Mouse (Mus musculus) heart, embryonic 16.5 days (tissue): ENCODE measurements around the gene Best1. TPM values are rescaled to one million over a fixed set of nuclear protein-coding genes. Genes with fewer than 3 reads are reported as not detected.

Experiments
- ATAC-seq: fragments of 200-750 bp; cut with Nextera tagmentation; replicated peaks from 2 replicates; pipeline ENCODE4 v1.8.0; 2017; ENCODE audit warnings: moderate number of reproducible peaks; ENCODE audit not compliant: insufficient read depth, low FRiP score; ENCODE audit errors: extremely low read depth
- H3K27ac ChIP-seq: fragments of 300-500 bp; sonication (generic); 2 replicates; pipeline ENCODE4 v1.5.1; 2014; ENCODE audit warnings: mild to moderate bottlenecking, low read length, control low read depth, moderate library complexity
- H3K27me3 ChIP-seq: fragments of 300-500 bp; sonication (generic); 2 replicates; pipeline ENCODE4 v1.6.1; 2014; ENCODE audit warnings: low read length, mixed read lengths; ENCODE audit not compliant: control insufficient read depth, insufficient read depth
- H3K36me3 ChIP-seq: fragments of 300-500 bp; sonication (generic); 2 replicates; pipeline ENCODE4 v1.6.1; 2014; ENCODE audit not compliant: control insufficient read depth, insufficient read depth
- H3K4me1 ChIP-seq: fragments of 300-500 bp; sonication (generic); 2 replicates; pipeline ENCODE4 v1.6.1; 2014; ENCODE audit warnings: low read length, mixed read lengths; ENCODE audit not compliant: control insufficient read depth, insufficient read depth
- H3K4me2 ChIP-seq: fragments of 300-500 bp; sonication (generic); 2 replicates; pipeline ENCODE4 v1.6.1; 2014; ENCODE audit warnings: low read depth, mild to moderate bottlenecking, control low read depth, low read length
- H3K4me3 ChIP-seq: fragments of 300-500 bp; sonication (generic); 2 replicates; pipeline ENCODE4 v1.5.1; 2014; ENCODE audit warnings: mild to moderate bottlenecking, control low read depth, low read length
- H3K9ac ChIP-seq: fragments of 300-500 bp; sonication (generic); 2 replicates; pipeline ENCODE4 v1.6.1; 2014; ENCODE audit warnings: low read length, control low read depth
- H3K9me3 ChIP-seq: fragments of 300-500 bp; sonication (generic); replicated peaks from 2 replicates; pipeline ENCODE4 v1.6.1; 2016; ENCODE audit warnings: low read length; ENCODE audit not compliant: control insufficient read depth
- WGBS: fragments of 180-500 bp; shearing (Covaris S2); extraction: QIAGEN DNeasy Blood & Tissue Kit; methylation state at CpG from one replicate; pipeline ENCODE4 v1.1.7; 2014; 5-methylcytosine and 5-hydroxymethylcytosine counted together
- polyA plus RNA-seq: library from polyadenylated mRNA; unstranded; fragments of >200 nt; fragmentation: Nextera tagmentation; extraction: Ambion mirVana; gene quantifications from 2 replicates; pipeline ENCODE4 v1.2.1, GENCODE M21; 2015

The Best1 gene
- polyA plus RNA-seq, 1 experiment from 2014 or later: 0.28 TPM

GRCm38 (mm10) chr19:9964205-9964916, 37.1 kb downstream of the Best1 start:
- no peak overlapping the region for H3K27ac ChIP-seq
- H3K9me3 ChIP-seq: no peaks in the 10 kb centered on the region
- 21% methylated on average over 7 of the region's 7 CpGs for WGBS
- H3K4me1 ChIP-seq: 0 out of 2 replicates have a peak, but pooled peaks cover 3% of the 10 kb centered on the region
- H3K9ac ChIP-seq: no peak overlapping the region
- no peak for ATAC-seq
- H3K4me2 ChIP-seq: peak overlapping the region; percentile 40
- no peaks in the 10 kb centered on the region for H3K27me3 ChIP-seq
- H3K36me3 ChIP-seq: no peaks in the 10 kb centered on the region
- H3K4me3 ChIP-seq: 0 out of 2 replicates have a peak overlapping the region, but pooled peaks have one; percentile 9

GRCm38 (mm10) chr19:9960769-9961168, 40.7 kb downstream of the Best1 start:
- WGBS: 71% methylated on average over 5 of the region's 5 CpGs
- 0 out of 2 replicates have a peak, but pooled peaks cover 3% of the 10 kb centered on the region for H3K4me1 ChIP-seq

GRCm38 (mm10) chr19:9957965-9958364, 43.5 kb downstream of the Best1 start:
- H3K4me3 ChIP-seq: no peak overlapping the region
- no peaks in the 10 kb centered on the region for H3K9me3 ChIP-seq
- H3K27me3 ChIP-seq: no peaks in the 10 kb centered on the region
- no peak overlapping the region for H3K4me2 ChIP-seq
- WGBS: 76% methylated on average over 5 of the region's 5 CpGs
- no peak overlapping the region for H3K27ac ChIP-seq
- ATAC-seq: no peak
- peaks cover 15% of the 10 kb centered on the region for H3K4me1 ChIP-seq
- H3K9ac ChIP-seq: no peak overlapping the region
- H3K36me3 ChIP-seq: no peaks in the 10 kb centered on the region

More at GRCm38 (mm10) chr19:9960769-9961168, 40.7 kb downstream of the Best1 start:
- H3K4me2 ChIP-seq: no peak overlapping the region
- H3K4me3 ChIP-seq: no peak overlapping the region
- no peaks in the 10 kb centered on the region for H3K9me3 ChIP-seq
- no peak for ATAC-seq
- no peak overlapping the region for H3K9ac ChIP-seq
- no peaks in the 10 kb centered on the region for H3K27me3 ChIP-seq
- H3K27ac ChIP-seq: no peak overlapping the region
- H3K36me3 ChIP-seq: no peaks in the 10 kb centered on the region

- H3K27ac ChIP-seq: no peak overlapping the region
- 62% methylated on average over 4 of the region's 4 CpGs for WGBS
Measured at GRCm38 (mm10) chr19:9956624-9957388, 44.6 kb downstream of the Best1 start.

GRCm38 (mm10) chr19:9955438-9955837, 46.0 kb downstream of the Best1 start:
- H3K27ac ChIP-seq: peak overlapping the region; percentile 79
- no peaks in the 10 kb centered on the region for H3K36me3 ChIP-seq
- ATAC-seq: no peak
- peak overlapping the region; percentile 5; the same call in 1 of the 2 replicates for H3K4me2 ChIP-seq
- H3K4me3 ChIP-seq: no peak overlapping the region
- 73% methylated on average over 1 of the region's 1 CpGs for WGBS
- H3K9ac ChIP-seq: peak overlapping the region; percentile 27; the same call in 1 of the 2 replicates
- H3K9me3 ChIP-seq: peaks cover 3% of the 10 kb centered on the region; the same call in 1 of the 2 replicates
- no peaks in the 10 kb centered on the region for H3K27me3 ChIP-seq
- peaks cover 15% of the 10 kb centered on the region for H3K4me1 ChIP-seq

More at GRCm38 (mm10) chr19:9956624-9957388, 44.6 kb downstream of the Best1 start:
- Histone ChIP-seq H3K9me3 (peaks cover 3% of the 10 kb centered on the region; the same call in 1 of the 2 replicates), H3K9ac (no peak overlapping the region), H3K4me2 (no peak overlapping the region), H3K36me3 (no peaks in the 10 kb centered on the region), H3K27me3 (no peaks in the 10 kb centered on the region), H3K4me3 (no peak overlapping the region), H3K4me1 (peaks cover 15% of the 10 kb centered on the region)
- ATAC-seq: no peak

- ATAC-seq: peak; percentile 33; the same call in 1 of the 2 replicates
- Histone ChIP-seq H3K27ac (peak overlapping the region; percentile 79), H3K9ac (peak overlapping the region; percentile 27; the same call in 1 of the 2 replicates), H3K27me3 (no peaks in the 10 kb centered on the region), H3K36me3 (no peaks in the 10 kb centered on the region), H3K4me2 (peak overlapping the region; percentile 5; the same call in 1 of the 2 replicates), H3K9me3 (peaks cover 6% of the 10 kb centered on the region), H3K4me3 (no peak overlapping the region), H3K4me1 (peaks cover 15% of the 10 kb centered on the region)
- 39% methylated on average over 5 of the region's 5 CpGs for WGBS
Measured at GRCm38 (mm10) chr19:9954811-9955202, 46.6 kb downstream of the Best1 start.

- Histone ChIP-seq H3K27me3 (no peaks in the 10 kb centered on the region), H3K4me3 (no peak overlapping the region), H3K4me2 (peak overlapping the region; percentile 3; the same call in 1 of the 2 replicates), H3K9ac (peak overlapping the region; percentile 10), H3K36me3 (no peaks in the 10 kb centered on the region), H3K27ac (peak overlapping the region; percentile 79), H3K9me3 (peaks cover 8% of the 10 kb centered on the region), H3K4me1 (peaks cover 15% of the 10 kb centered on the region)
- 24% methylated on average over 7 of the region's 7 CpGs for WGBS
- ATAC-seq: peak; percentile 87
Measured at GRCm38 (mm10) chr19:9954055-9954810, 47.2 kb downstream of the Best1 start.

- Histone ChIP-seq H3K27ac (no peak overlapping the region), H3K4me3 (no peak overlapping the region), H3K9ac (no peak overlapping the region), H3K4me1 (peaks cover 15% of the 10 kb centered on the region), H3K9me3 (peaks cover 8% of the 10 kb centered on the region), H3K4me2 (no peak overlapping the region), H3K36me3 (no peaks in the 10 kb centered on the region), H3K27me3 (no peaks in the 10 kb centered on the region)
- no peak for ATAC-seq
- 81% methylated on average over 3 of the region's 3 CpGs for WGBS
Measured at GRCm38 (mm10) chr19:9952912-9953311, 48.5 kb downstream of the Best1 start.
